Mouse (Mus musculus) layer of hippocampus, postnatal 36 days (tissue): ENCODE measurements around the gene Arhgap31. TPM values are rescaled to one million over a fixed set of nuclear protein-coding genes. Genes with fewer than 3 reads are reported as not detected.
A peak's percentile ranks its signal among the peaks of the same experiment; 100 is the strongest.

Experiments used
- DNase-seq, 2 experiments: peaks; one replicate each; pipeline ENCODE4 v3.0.0; 2022
- total RNA-seq, 2 experiments: library from RNA; stranded (reverse); gene quantifications; 2 replicates each; pipeline ENCODE4 v1.2.3; 2021

Arhgap31 gene
- total RNA-seq = 10 to 100 TPM; 16.7 to 20.1 TPM

DNA sequence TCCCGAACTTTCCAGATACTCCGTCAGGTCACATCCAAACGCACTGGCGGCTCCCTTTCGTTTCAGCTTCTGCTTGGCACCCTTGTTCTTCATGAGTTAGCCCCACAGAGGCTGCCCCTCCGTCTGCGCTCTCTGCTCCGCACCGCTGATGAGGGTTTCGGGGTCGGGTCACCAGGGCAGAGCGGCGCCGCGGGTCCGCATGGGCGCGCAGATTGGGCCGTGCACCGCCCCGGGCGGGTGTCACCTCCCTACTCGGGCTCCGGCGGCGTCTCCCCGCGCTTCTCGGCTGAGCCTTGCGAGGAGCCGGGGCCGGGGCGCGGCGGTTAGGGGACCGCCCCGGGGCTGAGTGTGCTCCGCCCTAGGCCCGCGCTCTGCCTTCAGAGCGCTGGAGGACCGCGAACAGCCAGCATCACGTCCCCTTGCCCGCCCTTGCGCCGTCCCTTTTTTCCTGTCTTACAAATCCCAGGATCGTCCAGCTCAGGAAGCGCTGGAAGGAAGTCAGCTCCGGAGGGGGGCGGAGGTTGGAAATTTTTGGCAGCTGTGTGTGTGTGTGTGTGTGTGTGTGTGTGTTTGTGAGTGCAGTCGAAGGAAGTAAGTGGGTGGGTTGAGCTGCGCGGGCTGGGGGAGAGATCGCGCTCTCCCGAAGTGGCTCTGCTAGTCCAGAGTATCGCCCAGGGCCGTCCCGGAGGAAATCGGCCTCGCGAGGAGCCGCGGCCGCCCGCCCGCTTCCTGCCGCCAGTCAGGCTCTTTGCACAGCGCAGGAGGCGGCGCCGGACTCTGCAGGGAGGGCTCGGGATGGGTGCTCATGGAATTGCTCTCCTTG, at the start of gene Arhgap31:
TSS of gene Arhgap31 (minus strand) at position 694 of the 823 bp plus-strand sequence.
- DNase-seq = peak; percentile 54 to 67

DNA sequence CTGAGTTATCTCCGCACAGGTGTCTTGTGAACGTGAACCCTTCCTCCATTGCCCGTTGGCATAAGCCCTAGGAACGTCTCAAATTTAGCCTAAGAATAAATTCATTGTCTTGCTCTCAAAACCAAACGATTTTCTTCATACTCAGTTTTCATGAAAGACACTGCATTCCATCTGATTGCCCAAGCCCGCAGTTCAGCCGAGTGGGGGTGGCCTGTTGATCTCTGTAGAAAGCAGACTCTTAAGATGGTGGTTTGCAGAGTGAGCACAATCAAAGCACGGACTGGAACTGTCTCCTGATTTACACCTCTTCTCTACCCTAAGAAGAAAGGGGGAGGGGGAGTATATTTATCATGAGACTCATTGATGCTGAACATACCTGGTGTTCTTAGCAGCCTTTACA, 49.3 kb upstream of the Arhgap31 start:
- DNase-seq = no peak

DNA sequence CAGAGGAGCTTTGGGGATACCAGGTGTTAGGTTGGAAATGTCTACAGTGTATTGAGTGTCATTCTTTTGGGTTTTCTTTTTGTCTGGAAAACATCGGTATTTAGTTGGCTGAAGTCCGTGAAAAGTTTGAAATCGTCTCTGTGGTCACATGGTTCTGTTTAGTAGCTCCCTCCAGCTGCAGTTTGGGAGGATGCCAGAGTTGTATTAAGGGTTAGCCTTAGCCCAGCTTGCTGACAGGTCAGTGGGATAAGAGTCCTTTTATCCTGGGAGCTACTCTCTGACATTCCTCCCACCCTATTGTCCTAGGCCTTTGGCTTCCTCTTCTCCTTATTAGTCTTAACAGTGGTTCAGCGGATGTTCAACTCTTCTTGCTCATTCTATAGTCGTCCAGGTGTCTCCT, 48.9 kb upstream of the Arhgap31 start:
- no peak for DNase-seq

DNA sequence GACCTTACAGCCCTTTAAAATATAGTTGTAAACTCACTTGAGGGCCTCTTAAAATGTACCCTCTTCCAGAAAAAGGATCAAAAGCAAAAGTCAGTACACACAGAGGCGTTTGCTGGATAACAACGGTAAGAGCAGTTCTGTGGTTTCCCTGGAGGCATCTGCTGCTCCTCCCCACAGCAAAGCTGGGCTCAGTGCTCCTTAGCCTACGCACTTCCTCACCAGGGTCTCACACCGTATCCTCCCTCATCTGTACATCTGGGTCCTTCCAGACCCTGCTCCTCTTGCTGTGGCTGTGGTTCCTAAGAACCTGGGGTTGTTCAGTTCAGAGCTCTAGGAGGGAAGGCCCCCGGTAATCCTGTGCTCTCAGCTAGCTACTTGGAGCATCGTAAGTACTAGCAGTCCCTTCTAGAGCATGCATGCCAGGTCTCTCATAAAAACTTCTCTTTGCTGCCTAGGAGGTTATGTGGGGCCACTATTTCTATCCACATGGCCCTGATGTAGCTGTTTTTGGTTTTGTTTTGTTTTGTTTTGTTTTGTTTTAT, 47.8 kb upstream of the Arhgap31 start:
- no peak for DNase-seq

DNA sequence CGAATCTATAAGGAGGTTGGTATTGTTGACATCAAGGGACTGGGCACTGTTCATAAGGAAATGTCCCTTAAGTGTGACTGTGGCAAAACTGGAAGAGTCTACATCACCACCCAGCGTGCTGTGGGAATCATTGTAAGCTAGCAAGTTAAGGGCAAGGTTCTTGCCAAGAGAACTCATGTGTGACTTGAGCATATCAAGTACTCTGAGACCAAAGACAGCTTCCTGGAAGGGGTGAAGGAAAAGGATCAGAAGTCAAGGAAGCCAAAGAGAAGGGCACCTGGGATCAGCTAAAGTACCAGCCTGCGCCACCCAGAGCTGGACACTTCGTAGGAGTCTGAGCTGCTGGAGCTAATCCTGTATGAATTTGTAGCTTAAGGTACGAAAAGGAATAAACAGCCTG, 47.2 kb upstream of the Arhgap31 start:
- no peak for DNase-seq

DNA sequence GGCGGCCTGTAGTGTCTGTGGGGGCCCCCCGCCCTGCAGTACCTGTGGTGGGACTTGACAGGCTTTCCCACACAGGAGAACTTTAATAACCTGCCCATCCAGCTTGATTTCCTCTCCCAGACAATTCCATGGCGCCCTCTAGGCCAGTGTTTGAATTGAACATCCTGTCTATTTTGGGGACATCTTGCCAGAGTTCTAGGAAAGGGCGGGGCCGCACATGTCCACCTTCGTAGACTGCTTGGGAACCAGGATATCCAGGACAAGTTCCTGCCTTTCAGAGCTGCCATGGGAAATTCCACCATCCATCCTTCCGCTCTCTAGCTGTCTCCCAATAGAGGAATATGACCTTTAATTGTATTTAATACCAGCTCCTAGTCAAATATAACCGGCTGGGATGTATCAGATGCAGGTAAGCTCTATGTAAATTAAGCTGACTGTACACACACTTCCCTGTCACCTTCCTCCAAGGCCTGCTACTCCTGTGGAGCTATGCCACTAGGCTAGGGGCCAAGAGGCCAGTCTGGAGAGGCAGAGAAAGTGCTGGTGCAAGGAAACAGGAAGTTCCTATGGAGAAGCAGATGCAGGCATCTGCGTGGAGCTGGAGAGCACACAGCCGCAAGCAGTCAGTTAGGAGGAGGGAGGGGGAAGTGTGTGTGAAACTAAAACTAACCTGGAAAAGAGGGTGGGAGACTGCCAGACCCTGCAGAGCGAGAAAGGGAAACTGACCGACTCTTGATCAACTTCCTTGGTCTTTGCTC, 45.2 kb upstream of the Arhgap31 start:
- no peak for DNase-seq

DNA sequence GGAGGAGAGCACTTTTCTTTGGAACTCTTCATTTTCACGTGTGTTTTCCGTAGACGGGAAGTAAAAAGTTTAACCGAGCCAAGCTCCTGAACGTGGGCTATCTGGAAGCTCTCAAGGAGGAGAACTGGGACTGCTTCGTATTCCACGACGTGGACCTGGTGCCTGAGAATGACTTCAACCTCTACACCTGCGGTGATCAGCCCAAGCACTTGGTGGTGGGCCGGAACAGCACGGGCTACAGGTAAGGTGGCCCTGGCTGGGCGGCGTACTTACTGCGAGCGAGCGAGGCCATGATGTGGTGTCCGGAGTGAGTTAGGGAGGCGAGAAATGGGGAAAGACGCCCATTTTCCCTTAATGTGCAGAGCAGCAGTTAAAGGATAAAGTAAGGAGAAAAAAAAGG, 44.6 kb upstream of the Arhgap31 start:
- no peak for DNase-seq

DNA sequence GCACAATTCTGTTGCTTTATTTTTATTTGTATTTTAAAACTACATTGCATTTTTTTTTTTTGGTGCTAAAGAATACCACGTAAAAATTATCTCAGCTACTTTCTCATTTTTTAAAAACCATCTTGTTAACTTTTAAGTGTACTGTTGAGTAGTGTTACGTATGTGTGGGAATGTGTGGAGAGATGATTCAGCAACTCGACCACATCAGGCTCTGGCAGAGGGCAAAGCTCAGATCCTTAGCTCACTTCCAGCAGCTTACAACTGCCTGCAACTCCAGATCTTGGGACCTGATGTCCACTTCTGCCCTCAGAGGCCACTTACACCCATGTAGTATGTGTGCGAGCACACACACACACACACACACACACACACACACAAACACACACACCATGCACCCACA, 43.5 kb upstream of the Arhgap31 start:
- DNase-seq = no peak

DNA sequence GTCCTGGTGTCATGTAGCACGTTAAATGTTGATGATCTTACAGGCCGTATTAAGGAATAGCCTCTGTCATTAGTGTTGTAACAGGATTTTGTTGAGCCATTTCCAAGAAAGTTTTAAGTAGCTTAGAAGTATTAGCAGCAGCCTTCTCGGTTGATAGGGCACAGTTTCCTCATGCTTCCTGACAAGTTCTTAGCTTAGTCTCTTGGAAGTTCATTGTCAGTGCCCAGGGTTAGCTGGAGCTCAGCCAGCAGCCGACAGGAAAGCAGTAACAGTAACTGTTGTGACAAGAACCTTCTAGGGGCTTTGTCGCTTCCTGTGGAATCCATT, 43.1 kb upstream of the Arhgap31 start:
- DNase-seq = no peak

DNA sequence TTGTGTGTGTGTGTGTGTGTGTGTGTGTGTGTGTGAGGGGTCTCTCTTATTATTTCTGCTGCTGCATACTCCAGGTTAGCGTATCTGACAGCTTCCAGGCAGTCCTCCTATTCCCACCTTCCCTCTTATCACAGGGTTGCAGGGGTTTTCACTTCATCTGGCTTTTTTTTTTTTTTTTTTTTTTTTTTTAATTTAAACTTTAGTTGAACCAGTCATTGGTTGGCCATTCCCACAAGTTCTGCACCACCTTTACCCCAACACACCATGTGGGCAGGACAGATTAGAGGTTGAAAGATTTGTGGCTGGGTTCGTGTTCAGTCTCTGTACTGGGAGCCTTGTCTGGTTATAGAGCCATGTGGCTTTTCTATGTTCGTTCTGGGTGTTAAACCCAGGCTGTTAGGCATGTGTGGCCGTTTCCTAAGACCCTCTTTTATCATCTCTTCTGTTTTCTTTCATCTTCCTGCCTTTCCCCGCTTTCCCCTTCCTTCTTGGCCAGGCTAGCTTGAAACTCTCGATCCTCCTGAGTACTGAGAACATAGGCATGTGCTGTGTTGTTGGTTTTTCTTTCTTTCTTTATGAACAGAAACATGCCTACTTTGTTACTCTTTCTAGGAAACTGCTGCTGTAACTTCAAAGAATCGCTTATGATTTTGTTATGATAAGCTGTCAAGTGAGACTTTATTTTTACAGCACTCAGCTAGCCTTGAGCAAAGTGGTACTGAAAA, 42.5 kb upstream of the Arhgap31 start:
- DNase-seq = no peak

DNA sequence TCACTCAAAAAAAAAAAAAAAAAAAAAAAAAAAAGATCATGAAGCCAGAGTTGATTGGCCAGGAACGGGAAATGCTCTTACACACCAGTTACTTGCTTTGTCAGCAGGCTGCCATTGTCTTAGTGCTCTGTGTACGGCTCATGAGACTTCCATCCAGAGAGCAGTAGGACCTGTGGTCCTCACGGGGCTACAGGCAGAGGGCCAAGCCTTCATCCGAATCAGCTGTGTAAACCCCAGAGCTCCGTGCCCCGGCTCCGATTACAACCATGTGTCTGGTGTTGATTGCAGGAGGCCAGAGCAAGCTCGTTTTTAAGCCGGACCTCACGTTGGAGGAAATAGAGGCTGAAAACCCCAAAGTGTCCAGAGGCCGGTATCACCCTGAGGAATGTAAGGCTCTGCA, 40.6 kb upstream of the Arhgap31 start:
- no peak for DNase-seq

DNA sequence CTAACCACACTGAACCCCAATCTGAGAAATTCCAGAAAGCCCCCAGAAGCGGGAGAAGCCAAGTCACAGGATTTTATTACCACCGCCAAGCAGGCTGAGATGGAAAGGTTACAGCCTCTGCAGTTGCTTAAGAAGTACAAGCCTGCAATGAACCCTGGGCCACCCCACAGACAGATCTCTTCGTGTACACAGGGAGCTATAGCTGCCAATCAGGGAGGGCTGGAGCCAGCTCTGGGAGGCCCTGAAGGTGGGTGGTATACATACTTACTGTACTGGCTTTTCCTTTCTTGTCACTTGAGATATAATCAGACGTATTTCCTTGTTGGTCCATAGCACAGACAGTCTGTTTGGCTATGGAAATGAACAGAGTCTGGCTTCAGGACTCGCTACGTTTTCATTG, 37.7 kb upstream of the Arhgap31 start:
- DNase-seq = no peak

DNA sequence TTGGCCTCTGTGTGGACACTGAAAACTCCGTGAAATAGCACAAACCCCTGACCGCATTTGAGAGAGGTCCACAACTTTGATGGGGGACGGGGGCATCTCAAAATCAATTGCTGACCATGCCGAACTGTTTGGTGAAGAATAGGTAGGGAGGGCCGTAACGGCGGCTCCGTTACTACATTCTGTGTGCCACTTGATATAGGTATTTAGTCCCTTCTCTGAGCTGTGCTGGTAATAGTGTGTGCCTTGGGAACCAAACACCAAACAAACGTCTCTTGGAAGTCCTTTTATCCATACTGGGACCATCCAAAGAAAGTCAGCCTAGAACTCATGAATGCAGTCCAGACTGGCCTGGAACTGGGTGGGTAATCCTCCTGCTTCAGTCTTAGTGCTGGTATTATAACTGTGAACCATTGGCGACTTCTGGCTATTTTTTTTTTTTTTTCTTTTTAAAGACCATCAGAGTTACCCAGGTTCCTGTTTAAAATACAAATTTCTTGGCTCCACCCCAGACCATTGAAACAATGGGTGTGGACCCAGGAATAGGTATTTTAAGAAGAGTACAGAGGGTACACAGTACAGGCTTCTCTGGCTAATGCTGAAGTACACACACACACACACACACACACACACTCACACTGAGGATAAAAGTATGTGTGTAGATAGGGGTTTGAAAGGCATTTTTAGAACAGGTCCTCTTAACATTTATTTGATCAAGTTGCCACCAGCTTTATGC, 31.0 kb upstream of the Arhgap31 start:
- no peak for DNase-seq

DNA sequence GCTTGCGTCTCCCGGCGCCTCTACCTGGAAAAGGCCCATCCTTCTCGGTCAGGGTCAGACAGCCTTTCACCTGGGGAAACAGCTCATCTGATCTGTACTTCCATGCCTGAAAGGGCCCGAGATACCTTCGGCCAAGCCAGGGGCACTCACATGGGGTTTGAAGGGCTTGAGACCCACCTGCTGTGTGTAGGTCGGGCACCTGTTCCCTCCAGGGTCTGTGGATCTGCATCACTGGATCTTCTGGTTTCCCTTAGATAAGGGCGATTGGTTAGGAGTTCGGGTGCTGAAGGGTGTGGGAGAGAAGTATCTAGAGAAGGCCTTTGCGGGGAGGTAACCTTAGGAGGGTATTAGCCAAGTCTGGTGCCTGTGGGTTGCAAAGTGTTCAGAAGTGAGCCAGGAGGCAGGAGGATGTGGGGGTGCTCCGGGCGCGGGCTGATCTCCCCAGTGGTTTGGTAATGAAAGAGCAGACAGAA, 29.6 kb upstream of the Arhgap31 start:
- peak; percentile 42 to 54 for DNase-seq

DNA sequence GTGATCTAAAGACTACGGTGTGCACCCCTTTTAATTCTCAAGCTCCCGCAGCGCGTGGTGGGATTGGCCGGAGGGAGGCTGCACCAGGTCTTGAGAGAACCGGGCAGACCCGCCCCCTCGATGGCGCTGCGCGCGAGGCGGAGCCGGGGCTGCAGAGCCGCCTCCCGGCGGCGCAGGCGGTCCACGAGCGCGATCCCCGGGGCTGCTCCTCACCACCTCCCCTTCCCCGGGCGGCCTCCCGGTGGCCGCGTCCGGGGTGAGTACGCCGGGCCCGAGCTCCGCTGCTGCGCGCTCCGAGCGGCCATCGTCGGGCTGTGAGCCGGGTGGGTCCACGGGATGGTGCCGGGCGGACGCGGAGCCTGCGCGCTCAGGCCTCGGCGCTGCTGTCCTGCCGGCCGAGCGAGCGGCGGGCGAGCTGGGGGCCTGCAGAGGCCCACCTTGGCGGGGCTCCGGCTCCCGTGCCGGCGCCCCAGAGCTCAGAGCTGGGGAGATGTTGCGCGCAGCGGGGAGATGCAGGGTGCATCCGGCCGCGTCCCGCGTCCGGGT, 29.1 kb upstream of the Arhgap31 start, which contains the start of gene B4galt4:
TSS of gene B4galt4 (plus strand) at position 152 of the 546 bp plus-strand sequence.
- DNase-seq = peak; percentile 82 to 89

DNA sequence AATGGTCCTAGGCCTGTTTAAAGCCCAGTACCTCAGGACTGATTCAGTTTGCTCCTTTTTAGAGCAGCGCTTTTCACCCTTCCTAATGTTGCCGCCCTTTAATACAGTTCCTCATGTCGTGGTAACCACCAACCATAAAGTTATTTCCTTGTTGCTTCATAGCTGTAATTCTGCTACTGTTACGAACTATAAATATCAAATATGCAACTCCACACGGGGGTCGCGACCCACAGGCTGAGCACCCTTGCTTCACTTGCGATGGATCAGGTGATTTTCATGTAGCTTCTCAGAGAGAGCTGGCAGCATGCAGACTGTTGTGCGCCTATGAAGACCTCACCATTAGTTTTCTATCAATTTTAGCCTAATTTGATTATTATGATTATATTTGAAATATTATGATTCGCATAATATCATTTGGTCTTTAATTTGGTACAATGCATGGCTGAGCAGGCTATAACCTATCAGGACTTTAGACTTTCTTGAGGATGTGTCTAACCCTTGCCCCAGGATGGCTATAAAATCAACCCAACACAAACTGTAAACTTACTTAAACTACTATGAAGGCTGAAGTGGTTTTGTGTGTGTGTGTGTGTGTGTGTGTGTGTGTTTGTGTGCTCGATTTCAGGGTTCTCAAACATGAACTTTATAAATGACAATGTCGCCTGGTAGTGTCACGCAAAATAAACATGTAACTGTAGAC, 28.3 kb upstream of the Arhgap31 start:
- DNase-seq = no peak

DNA sequence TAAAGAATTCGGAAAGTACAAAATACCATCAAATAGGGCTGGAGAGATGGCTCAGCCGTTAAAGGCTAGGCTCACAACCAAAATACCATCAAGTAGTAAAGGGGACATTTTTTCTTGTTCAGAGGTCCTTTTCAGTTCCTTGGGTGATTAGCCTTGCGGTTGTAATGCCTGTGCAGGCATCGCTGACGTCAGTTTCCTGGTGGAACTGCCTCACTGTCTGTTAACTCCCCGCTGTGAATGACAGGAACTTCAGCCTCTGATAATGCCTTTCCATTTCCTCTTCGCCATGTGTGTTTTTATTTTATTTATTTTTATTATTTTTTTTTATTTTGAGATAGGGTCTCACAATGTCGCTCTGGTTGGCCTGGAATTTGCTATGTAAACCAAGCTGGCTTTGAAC, 17.8 kb upstream of the Arhgap31 start:
- DNase-seq = no peak

DNA sequence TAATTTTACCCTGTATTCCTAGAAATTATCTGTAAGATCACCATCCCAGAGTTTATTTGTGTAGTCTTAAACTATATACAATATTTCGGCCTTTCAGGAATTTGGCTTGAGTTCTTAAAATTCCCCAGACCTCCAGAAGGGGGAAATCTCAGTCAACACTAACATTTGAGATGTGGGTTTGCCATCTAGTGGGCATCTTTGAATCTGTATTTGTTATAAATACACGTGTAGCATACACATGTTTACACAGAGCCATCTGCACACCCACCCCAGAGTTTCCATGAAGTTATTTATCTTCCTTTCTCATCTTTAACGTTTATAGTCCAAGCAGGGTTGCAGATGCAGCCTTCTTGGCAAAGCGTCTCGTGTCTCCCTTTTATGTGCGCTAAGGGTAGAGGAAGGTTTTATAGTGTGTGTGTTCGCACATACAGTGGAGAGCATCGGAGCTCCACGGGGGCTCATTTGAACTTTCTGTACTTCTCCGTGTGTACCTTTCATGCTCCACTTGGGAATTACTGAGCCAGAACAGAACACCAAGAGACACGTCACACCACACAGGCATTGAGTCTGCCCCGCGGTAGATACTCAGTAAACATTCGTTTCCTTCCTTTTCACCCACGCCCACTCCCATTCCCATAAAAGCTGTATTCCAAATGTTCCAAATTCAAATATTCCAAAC, 16.7 kb upstream of the Arhgap31 start:
- peak in 1 of 2 experiments; percentile 41 for DNase-seq

DNA sequence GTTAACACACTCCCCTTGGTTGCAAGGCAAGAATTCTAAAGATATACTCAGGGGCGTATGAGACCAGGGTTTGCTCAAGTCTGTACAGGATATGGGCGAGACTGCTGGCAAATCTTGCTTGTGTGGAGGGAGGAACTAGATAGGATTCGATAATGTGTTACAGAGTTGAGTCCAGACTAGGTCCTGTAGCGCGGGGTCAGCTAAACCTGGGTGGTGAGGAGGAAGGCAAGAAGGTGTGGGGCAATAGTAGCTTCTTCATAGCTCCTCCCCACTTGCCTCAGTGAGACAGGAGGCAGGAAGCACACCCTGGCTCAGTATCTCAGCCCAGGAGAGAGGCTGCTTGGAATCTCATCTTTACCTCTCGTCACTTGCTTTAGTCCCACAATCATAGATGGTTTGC, 16.1 kb upstream of the Arhgap31 start:
- DNase-seq = no peak

DNA sequence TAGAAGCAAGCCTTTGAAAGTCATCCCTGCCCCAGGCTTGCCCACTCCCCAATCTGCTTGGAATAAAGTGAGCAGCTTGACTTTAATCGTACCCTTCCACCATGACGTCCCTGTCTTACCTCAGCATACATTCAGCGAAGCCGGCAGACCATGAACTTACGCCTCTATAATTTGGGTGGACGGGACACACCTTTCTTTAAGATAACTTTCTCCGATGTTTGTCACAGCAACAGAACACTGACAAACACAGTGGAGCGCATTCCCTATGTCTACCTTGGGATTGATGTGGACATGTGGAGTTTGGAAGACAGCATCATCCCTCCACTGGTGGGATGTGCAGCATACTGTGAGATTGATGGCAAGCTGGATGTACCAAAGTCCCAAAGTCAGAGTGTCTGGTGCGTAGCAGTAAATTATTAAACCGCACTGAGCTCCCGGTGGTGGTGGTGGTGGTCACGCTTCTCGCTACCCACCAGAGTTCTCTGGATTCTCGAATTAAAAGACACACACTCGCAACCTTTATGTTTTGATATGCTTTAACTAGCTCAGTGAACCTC, 15.6 kb upstream of the Arhgap31 start:
- no peak for DNase-seq
